Mouse (Mus musculus) T-helper 2 cell (primary cell): ENCODE measurements around the gene Awat1.

Experiments used
- in situ Hi-C: fragments of 300-600 bp; cut with MboI, MseI; formaldehyde crosslinking; loops from one replicate; pipeline ENCODE4 v1.15.1; 2025; ENCODE audit warnings: high pct_unique_total_duplicates

Awat1 gene

GRCm38 (mm10) chrX:100571951-100572350, at the start of gene Awat1:
Gene Awat1, plus strand, starts transcription at chrX:100572251.
- in situ Hi-C loops = no loop called here

DNA sequence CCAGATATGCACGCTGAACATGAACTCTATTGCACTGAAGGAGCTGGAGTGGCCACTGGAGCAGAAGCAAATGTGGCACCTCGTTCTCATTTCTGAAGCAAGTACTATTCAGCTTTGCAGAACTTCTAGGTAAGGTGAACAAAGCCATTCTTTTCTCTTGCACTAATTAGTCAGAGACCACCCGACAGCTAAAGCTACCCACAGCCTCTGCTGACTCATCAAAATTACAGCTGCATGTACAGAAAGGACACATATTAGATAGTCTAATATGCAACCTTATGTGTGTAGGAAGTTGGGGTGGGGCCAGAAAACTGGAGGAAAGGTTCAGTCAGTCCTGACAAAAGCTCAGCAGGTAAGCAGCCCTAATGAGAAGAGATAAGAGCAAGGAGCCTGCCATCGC, 47.6 kb upstream of the Awat1 start, which contains the start of gene Dgat2l6:
TSS of gene Dgat2l6 (plus strand) at position 368 of the 400 bp plus-strand sequence.
- in situ Hi-C loops = no loop called here

DNA sequence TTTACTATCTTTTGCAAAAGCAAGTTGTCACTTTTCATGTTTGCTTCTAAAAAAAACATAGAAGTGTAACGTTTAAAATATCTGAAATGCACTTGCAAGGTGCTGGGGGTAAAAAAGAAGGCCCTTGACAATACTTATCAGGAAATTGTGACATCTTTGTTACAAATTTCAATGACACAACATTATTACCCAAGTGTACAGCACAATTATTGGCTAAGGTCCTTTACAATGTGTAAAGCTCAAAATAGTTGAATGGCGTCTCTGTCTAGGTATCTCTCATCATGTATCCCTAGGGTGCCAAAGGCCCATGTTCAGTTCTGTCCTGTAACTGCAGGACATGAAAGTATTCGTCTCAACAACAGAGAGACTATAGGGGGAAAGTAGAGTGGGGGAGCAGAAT, 16.0 kb upstream of the Awat1 start:
- in situ Hi-C loops = no loop called here

- in situ Hi-C loops = no loop called here
Observed at GRCm38 (mm10) chrX:100565696-100566095, 6.4 kb upstream of the Awat1 start.

DNA sequence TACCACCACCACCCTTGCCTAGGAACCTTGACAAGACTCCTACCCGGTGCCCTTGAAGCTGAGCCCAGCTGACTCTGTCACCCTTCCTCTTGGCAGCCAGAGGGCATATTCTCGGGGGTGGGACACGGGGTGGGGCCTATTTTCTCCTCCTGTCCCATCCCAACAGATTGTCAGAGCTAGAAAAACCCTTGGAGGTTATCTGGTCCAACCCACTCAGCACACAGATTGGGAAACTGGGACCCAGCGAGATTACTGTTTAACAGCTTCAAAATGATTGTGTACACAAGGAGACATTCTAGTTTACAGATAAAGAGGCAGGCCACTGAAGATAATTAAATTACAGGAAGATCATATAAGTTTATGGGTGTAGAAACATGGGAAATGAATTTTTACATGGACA, 22.7 kb downstream of the Awat1 start, which contains the start of gene P2ry4:
TSS of gene P2ry4 (minus strand) at position 79 of the 400 bp plus-strand sequence.
- in situ Hi-C loops = no loop called here

DNA sequence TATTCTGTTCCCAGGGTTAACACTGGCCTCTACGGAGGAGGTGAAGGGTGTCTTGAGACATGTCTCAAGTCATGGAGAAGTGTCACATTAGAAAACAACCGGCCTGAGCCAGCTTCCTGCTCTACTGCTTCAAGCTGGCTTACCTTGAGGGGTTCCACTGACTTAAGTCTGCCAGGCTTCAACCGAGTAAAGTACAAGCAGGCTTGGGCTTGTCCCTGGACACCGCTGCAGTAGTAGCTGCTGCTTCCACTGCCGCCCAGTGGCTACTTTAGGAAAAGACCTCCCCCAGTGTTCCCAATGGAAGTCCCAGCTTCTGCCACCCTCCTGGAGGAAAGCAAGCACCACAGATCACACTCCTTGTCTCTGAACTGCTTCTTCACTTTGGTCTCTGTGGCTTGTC, 25.4 kb downstream of the Awat1 start:
- in situ Hi-C loops = no loop called here

GRCm38 (mm10) chrX:100599755-100600154, 27.7 kb downstream of the Awat1 start:
- in situ Hi-C loops = no loop called here

- in situ Hi-C loops = no loop called here
Observed at GRCm38 (mm10) chrX:100605314-100605713, 33.3 kb downstream of the Awat1 start, which contains the start of gene Arr3. Gene Arr3, plus strand, starts transcription at chrX:100605497.

DNA sequence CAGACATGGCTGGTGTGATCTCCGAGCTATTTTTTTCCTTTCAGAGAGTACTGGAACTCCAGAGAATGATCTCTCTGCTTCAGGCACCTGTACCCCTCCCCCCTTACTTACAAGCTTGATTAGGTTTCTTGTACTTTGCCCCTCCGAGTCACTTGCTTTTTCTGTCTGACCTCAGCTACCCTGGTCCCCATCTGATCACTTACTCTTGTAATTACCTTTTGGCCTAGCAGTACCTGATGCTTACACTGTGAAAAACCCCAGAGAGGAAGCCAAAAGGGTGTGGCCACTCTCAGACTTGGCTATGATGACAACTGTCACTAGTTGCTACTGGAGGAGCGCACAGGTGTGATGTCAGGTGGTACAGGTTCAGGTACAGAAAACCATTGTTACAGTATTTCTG, 46.4 kb downstream of the Awat1 start:
- in situ Hi-C loops = no loop called here

GRCm38 (mm10) chrX:100621366-100621765, 49.3 kb downstream of the Awat1 start:
- in situ Hi-C loops = loop anchor here (10.0 kb wide), 1 partner anchor 1793 kb away; no protein-coding TSS in a partner anchor

- in situ Hi-C loops = loop anchor here (10.0 kb wide), 1 partner anchor 1791 kb away; no protein-coding TSS in a partner anchor
Observed at GRCm38 (mm10) chrX:100624242-100624641, 52.2 kb downstream of the Awat1 start.

DNA sequence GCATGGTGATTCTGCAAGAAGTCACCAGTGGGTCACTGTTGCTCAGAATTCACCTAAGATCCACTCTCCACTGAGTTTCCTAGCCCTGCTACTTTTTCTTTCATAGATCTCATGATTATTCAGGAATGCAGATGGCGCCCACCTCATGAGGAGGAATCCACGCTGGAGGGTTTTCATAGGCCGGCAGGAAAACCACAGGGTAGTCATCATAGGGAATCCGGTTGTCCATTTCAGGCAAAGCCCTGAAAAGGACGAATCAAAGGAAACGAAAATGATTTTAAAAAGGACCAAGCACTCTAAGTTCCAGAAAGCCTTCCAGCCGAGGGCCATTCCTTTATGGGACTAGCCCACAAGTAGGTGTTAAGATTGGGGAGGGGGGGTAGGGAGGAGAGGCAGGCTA, 53.1 kb downstream of the Awat1 start:
- in situ Hi-C loops = loop anchor here (10.0 kb wide), 1 partner anchor 1790 kb away; no protein-coding TSS in a partner anchor

- in situ Hi-C loops = loop anchor here (10.0 kb wide), 1 partner anchor 1789 kb away; no protein-coding TSS in a partner anchor
Observed at GRCm38 (mm10) chrX:100625546-100625801, 53.4 kb downstream of the Awat1 start, which contains the start of gene Kif4. Gene Kif4, plus strand, starts transcription at chrX:100625737.

- in situ Hi-C loops = loop anchor here (10.0 kb wide), 1 partner anchor 1789 kb away; no protein-coding TSS in a partner anchor
Observed at GRCm38 (mm10) chrX:100625802-100626793, 54.0 kb downstream of the Awat1 start, which contains the start of gene Pdzd11. Gene Pdzd11, minus strand, starts transcription at chrX:100626568.
